Mouse (Mus musculus): ENCODE data around the gene Cd96.
"Not testable (repeated sequence)": the region's sequence is repeated elsewhere in the genome, so short reads cannot be mapped to it uniquely, and the experiment has no call there.

Cd96 gene

DNA sequence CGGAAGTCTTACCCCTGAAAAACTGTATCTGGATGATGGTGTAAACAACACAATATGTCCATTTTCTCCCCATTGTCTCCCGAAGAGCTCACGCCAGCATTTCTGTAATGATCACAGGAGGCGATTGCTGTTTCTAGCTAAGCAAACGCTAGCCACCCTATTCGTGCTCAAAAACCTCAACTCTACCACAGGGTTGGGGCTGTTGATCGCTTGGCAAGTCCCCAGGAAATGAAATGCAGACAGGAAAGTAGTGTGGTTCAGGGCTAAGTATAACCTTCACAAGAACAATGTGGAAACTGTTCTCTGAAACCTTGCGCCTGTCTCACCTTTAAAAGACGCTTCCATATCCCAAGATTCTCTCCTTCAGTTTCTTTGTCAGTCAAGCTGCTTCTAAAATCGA lies at the start of gene Cd96:
Gene Cd96 (minus strand): TSS at position 232 of the 400 bp plus-strand sequence.
- no peak for DNase-seq (ENCODE audit: low spot score in 2 of 2)

- no peak for DNase-seq (ENCODE audit: low spot score in 2 of 2)
These were observed 46.9 kb upstream of the Cd96 start for GRCm38 (mm10) chr16:46166971-46167370.

DNA sequence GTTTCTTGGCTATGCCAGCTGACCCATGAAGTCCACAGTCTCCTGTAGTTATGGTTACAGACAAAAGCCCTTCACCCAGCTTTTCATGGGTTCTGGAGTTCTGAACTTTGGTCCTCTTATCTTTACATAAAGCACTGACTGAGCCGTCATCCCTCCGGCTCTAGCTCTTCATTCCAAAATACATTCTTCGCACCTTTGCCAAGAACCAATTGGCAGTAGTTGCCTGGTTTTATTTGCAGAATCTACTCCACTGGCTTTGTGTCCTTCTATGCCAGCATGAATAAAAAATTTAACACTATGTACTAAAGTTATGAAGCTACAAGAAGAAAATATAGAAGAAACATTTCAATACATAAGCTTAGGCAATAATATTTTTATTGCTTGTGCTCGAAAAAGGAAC lies 45.3 kb upstream of the Cd96 start:
- DNase-seq (ENCODE audit: low spot score in 2 of 2): no peak

- not testable (repeated sequence) for DNase-seq (ENCODE audit: low spot score in 2 of 2)
These were observed 34.8 kb upstream of the Cd96 start, which contains the start of gene Gm4737 for GRCm38 (mm10) chr16:46154832-46155231. Gene Gm4737, minus strand, starts transcription at chr16:46155077.

- peak in 1 of 2 experiments; percentile 24 for DNase-seq (ENCODE audit: low spot score in 2 of 2)
These were observed 31.1 kb upstream of the Cd96 start for GRCm38 (mm10) chr16:46151141-46151540.

GRCm38 (mm10) chr16:46148661-46149341 lies 28.8 kb upstream of the Cd96 start:
- DNase-seq (ENCODE audit: low spot score in 2 of 2): no peak

DNA sequence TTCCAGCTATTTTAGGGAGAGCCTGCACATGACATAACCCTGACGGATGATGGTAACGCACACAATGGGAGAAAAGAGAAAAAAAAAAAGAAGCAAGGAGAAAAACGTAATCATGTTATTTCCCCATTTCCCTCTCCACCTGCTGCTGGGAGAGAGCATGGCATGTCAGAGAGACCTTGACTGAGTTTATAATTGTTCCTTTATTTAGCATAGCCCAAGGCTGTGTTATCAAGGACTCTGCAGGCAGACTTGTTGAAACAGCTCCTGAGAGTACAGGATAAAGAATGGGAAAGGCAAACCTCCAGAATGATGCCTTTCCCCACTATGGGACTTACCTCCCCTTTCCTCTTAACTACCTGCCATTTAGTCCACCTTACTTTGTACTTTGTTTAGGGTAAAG lies 26.9 kb upstream of the Cd96 start:
- no peak for DNase-seq (ENCODE audit: low spot score in 2 of 2)

- DNase-seq (ENCODE audit: low spot score in 2 of 2): no peak
These were observed 2.2 kb upstream of the Cd96 start for GRCm38 (mm10) chr16:46122238-46122637.

DNA sequence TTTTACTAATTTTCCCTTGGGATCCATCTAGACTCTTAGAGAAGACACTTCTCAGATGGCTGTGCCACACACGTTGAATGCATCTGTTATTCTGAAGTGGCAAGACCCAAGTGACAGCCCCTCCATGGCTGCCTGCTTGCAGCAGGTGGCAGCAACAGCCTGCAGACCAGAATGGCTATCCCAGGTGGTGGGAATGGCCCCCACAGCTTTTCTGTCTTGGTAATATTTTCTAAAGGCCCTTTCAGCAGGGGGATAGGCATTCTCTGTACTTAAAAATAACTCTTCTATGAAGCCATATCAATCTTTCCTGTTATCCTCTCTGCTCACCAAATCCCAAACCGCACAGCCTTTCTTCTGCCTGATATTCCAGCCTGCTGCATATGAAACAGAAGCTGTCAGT lies 1.4 kb upstream of the Cd96 start:
- peak; percentile 53 to 56 for DNase-seq (ENCODE audit: low spot score in 2 of 2)

DNA sequence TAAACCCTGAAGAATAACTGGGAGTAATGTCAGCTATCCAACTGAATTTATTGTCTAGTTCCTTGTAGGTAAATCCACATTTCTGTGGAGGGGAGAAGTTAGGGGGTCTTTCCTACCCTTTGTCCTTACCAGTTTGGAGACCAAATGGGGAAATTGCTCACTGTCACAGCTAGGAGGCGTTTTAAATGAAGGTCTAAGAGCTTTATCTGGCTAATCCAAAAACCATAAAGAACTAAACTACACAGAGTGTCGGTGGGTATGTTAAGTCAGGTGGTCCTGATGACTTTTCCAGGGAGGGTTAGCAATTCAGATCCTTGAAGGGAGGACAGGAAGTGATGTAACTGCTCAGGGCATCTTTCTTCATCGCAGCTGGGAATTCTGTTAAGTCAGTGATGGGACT lies 556 bp upstream of the Cd96 start:
- DNase-seq (ENCODE audit: low spot score in 2 of 2): no peak

GRCm38 (mm10) chr16:46117645-46118044 lies 2.4 kb downstream of the Cd96 start:
- no peak for DNase-seq (ENCODE audit: low spot score in 2 of 2)

DNA sequence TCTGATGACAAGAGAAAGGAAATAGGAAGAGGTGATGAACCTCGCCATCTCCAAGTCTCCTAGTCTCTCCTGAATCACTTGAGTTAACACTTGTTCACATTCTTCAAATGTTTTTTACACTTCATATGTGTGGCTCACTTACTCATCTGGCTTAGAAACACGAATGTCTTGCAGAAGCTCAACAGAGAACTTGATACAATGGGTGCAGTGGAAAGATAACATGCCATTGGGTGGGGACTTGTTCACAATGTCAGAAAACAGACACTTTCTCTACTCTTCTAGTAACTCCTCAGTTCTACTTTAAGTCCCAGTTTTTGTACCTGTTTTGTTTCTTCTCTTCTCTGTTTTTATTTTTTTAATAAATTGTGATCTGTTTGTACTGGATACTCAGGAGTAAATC lies 5.3 kb downstream of the Cd96 start:
- DNase-seq (ENCODE audit: low spot score in 2 of 2): no peak

GRCm38 (mm10) chr16:46109536-46109935 lies 10.5 kb downstream of the Cd96 start:
- DNase-seq (ENCODE audit: low spot score in 2 of 2): no peak

- no peak for DNase-seq (ENCODE audit: low spot score in 2 of 2)
These were observed 12.6 kb downstream of the Cd96 start for GRCm38 (mm10) chr16:46107431-46107830.

- no peak for DNase-seq (ENCODE audit: low spot score in 2 of 2)
These were observed 15.6 kb downstream of the Cd96 start for GRCm38 (mm10) chr16:46104491-46104890.

GRCm38 (mm10) chr16:46101748-46102147 lies 18.3 kb downstream of the Cd96 start:
- no peak for DNase-seq (ENCODE audit: low spot score in 2 of 2)

- peak; percentile 17 to 31 for DNase-seq (ENCODE audit: low spot score in 2 of 2)
These were observed 19.8 kb downstream of the Cd96 start for GRCm38 (mm10) chr16:46100286-46100685.

- no peak for DNase-seq (ENCODE audit: low spot score in 2 of 2)
These were observed 22.6 kb downstream of the Cd96 start for GRCm38 (mm10) chr16:46097421-46097820.

DNA sequence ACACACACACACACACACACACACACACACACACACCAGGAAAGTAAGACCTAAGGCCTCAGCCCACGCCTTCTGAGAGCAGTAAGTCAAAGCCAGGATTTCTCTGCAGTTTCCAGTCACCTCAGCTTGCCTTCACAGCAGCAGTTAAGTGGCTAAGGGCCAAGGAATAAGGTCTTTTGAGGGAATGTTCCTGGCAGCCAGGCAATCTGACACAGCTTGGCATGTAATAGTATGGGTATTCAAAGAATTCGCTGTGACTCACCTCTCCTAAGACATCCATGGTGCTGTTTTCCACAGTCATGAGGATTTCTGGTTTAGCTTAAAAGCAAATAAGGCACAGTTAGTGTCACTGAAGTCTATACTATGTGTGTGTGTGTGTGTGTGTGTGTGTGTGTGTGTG lies 25.6 kb downstream of the Cd96 start:
- peak in 1 of 2 experiments; percentile 22 for DNase-seq (ENCODE audit: low spot score in 2 of 2)

- DNase-seq (ENCODE audit: low spot score in 2 of 2): no peak
These were observed 27.1 kb downstream of the Cd96 start for GRCm38 (mm10) chr16:46092935-46093334.

DNA sequence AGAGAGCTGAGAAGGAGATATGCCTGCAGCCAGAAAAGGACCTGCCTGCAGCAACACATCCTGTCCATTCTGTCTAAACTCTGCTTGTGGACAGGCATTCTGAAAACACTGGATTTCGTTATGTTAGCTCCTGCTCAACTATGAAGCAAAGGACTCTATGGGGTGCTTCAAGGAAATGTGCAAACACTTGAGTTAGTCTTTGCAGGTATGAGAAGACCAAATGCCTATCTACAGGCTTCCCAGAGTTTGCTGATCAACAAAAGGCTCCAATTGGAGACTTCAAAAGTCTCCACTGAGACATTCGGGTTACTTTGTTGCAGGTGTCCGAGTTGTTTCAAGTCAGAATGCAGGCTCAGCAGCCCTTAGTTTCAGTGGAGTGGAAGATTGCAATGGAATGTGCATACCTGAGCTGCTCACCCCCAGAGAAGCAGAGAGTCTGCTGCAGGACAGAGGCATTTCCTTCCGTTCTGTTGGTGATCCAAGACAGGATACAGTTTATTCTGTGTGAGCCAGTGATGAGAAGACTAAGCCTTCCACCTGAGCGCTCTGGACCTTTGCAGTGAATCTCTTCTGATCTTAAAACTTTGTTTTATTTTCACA lies 33.1 kb downstream of the Cd96 start:
- no peak for DNase-seq (ENCODE audit: low spot score in 2 of 2)

- no peak for DNase-seq (ENCODE audit: low spot score in 2 of 2)
These were observed 52.1 kb downstream of the Cd96 start for GRCm38 (mm10) chr16:46068000-46068399.

- no peak for DNase-seq (ENCODE audit: low spot score in 2 of 2)
These were observed 56.8 kb downstream of the Cd96 start for GRCm38 (mm10) chr16:46063278-46063677.

DNA sequence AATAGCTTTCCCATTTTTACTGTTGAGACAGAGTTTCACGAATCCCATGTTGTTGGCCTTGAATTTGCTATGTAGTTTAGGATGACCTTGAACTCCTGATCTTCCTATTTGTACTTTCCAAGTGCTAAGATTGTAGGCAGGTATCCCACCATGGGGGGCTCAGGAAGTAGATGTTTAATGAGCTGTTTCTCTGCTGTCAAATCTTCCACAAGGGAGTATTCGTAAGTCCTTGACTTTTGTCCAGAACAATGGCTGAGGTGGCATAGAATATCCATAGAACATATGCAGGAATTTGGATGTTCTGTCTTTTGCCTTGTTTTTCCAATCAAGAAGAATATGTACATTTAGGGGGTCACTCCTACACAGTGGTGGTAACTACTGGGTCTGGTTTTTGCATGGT lies 73.1 kb downstream of the Cd96 start:
- no peak for DNase-seq (ENCODE audit: low spot score in 2 of 2)

Measured in right cerebral cortex, adult 2 months (tissue).